Mouse (Mus musculus): ENCODE measurements around the gene Etnppl. TPM values are rescaled to one million over a fixed set of nuclear protein-coding genes. Genes with fewer than 3 reads are reported as not detected.
A peak's percentile ranks its signal among the peaks of the same experiment; 100 is the strongest.

Etnppl gene
- polyA plus RNA-seq (2014; fragmentation: Nextera tagmentation; extraction: Ambion mirVana): 0.08 TPM in 1 of 2 replicates, not detected in the other

GRCm38 (mm10) chr3:130617439-130617898, at the start of gene Etnppl:
TSS of gene Etnppl (plus strand) at chr3:130617448.
- no peak within 1 kb of the TSS for H3K9ac ChIP-seq
- no peak for ATAC-seq (ENCODE audit: low FRiP score)
- H3K9me3 ChIP-seq (ENCODE audit: control insufficient read depth, low read length): no peaks in the 10 kb centered on the region
- H3K4me2 ChIP-seq (replicated peaks): peak within 1 kb of the TSS; percentile 14
- no peaks in the 10 kb centered on the region for H3K4me1 ChIP-seq (replicated peaks; ENCODE audit: control insufficient read depth, insufficient read depth, low read length)
- no peak for DNase-seq (ENCODE audit: low spot score)
- no peaks in the 10 kb centered on the region for H3K36me3 ChIP-seq (replicated peaks; ENCODE audit: control insufficient read depth, insufficient read depth)
- H3K27ac ChIP-seq: no peak within 1 kb of the TSS
- H3K4me3 ChIP-seq (replicated peaks; ENCODE audit: low read length): no peak within 1 kb of the TSS
- WGBS: 9% methylated on average over 10 of the region's 10 CpGs
- H3K27me3 ChIP-seq (ENCODE audit: control insufficient read depth, insufficient read depth, low read length): no peaks in the 10 kb centered on the region

- no peaks in the 10 kb centered on the region for H3K9me3 ChIP-seq (ENCODE audit: control insufficient read depth, low read length)
- no peaks in the 10 kb centered on the region for H3K27me3 ChIP-seq (ENCODE audit: control insufficient read depth, insufficient read depth, low read length)
- no peak overlapping the region for H3K27ac ChIP-seq
- WGBS: 84% methylated on average over 16 of the region's 16 CpGs
- H3K4me1 ChIP-seq (replicated peaks; ENCODE audit: control insufficient read depth, insufficient read depth, low read length): no peaks in the 10 kb centered on the region
- H3K4me3 ChIP-seq (replicated peaks; ENCODE audit: low read length): no peak overlapping the region
- no peak for DNase-seq (ENCODE audit: low spot score)
- no peaks in the 10 kb centered on the region for H3K36me3 ChIP-seq (replicated peaks; ENCODE audit: control insufficient read depth, insufficient read depth)
- H3K9ac ChIP-seq: no peak overlapping the region
- H3K4me2 ChIP-seq (replicated peaks): no peak overlapping the region
- no peak for ATAC-seq (ENCODE audit: low FRiP score)
Measured at GRCm38 (mm10) chr3:130568331-130569095, 48.7 kb upstream of the Etnppl start.

DNA sequence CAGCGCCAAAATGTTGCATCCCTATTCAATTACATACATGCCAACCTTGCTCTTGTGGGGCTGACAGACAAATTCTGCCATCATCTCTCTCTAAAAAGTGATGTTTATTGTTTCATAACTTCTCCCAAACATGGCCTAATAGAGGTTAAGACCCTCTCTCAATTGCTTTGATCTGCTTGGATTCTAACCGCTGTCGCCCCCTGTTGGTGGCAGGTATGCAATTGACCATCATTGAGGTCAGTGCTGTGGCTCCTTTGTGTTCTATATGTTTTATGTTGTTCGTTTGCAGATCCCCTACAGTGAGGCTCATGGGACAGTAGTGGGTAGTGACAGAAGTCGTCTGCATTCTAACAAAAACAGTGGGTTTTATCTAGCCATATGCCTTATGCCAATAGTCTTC, 44.0 kb upstream of the Etnppl start:
- H3K27me3 ChIP-seq (ENCODE audit: control insufficient read depth, insufficient read depth, low read length): no peaks in the 10 kb centered on the region
- ATAC-seq (ENCODE audit: low FRiP score) (no peak), DNase-seq (ENCODE audit: low spot score) (no peak)
- no peaks in the 10 kb centered on the region for H3K9me3 ChIP-seq (ENCODE audit: control insufficient read depth, low read length)
- H3K36me3 ChIP-seq (replicated peaks; ENCODE audit: control insufficient read depth, insufficient read depth): no peaks in the 10 kb centered on the region
- no peak overlapping the region for H3K4me3 ChIP-seq (replicated peaks; ENCODE audit: low read length)
- H3K4me1 ChIP-seq (replicated peaks; ENCODE audit: control insufficient read depth, insufficient read depth, low read length): no peaks in the 10 kb centered on the region
- H3K9ac ChIP-seq: no peak overlapping the region
- no peak overlapping the region for H3K27ac ChIP-seq
- 71% methylated on average over 5 of the region's 5 CpGs for WGBS
- no peak overlapping the region for H3K4me2 ChIP-seq (replicated peaks)

DNA sequence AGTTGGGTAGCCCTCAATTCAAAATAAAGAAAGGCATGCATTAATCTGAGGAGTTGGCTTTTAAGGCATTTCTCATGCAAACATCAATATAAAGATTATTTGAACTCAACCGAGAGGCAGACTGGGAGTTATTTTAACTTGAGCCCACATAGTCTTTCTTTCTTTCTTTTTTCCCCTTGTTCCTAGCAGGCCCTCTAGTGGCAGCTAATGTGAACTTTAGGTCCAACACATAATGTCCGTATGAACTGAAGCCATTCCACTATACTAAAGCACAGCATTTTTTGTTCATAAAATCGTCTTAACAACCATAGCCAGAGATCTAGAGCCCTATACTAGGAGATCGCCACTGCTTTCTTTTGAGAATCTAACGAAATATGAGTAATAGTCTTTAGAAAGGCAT, 42.6 kb upstream of the Etnppl start:
- WGBS: 23% methylated on average over 5 of the region's 5 CpGs
- Histone ChIP-seq H3K27ac (no peak overlapping the region), H3K4me1 (replicated peaks; ENCODE audit: control insufficient read depth, insufficient read depth, low read length) (0 out of 2 replicates have a peak, but pooled peaks cover 2% of the 10 kb centered on the region), H3K36me3 (replicated peaks; ENCODE audit: control insufficient read depth, insufficient read depth) (no peaks in the 10 kb centered on the region), H3K4me2 (replicated peaks) (no peak overlapping the region), H3K9me3 (ENCODE audit: control insufficient read depth, low read length) (no peaks in the 10 kb centered on the region), H3K4me3 (replicated peaks; ENCODE audit: low read length) (no peak overlapping the region), H3K9ac (no peak overlapping the region), H3K27me3 (ENCODE audit: control insufficient read depth, insufficient read depth, low read length) (no peaks in the 10 kb centered on the region)
- DNase-seq (ENCODE audit: low spot score) (peak; percentile 76), ATAC-seq (ENCODE audit: low FRiP score) (no peak)

DNA sequence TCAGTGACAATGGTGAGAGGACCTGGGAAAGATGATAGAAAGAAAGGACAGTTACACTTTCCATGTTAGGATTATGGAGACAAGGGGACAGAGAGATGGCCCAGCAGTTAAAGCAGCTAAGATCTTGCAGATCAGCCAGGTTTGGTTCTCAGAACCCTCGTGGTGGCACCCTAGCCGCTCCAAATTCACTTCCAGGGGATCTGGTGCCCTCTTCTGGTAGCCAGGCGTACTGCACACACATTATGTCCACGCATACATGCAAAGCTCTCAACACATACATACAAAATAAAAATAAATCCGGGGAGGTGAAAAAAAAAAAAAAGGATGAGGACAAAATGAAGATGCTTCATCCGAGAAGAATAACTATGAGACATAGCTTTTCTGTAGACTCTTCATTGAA, 40.6 kb upstream of the Etnppl start:
- ATAC-seq (ENCODE audit: low FRiP score) (no peak), DNase-seq (ENCODE audit: low spot score) (no peak)

DNA sequence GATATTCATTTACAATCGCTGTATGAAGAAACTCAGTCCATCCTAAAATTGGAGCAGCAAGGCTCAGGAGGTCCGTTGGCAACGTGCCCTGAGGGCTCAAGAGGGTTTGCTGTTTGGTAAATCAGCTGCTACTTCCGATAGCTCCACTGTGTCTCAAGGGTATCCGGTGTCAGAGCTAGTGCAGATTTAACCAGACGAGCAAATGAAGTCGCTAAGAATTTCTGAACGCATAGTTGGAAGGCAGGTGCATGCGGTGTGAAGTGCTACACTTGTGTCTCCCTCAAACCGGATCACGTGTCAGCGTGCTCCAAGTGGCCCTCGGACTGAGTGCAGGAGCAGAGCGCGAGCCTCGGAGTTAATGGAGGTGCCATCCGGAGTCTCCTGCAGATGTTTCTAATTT, 37.7 kb upstream of the Etnppl start:
- 69% methylated on average over 17 of the region's 17 CpGs for WGBS
- DNase-seq (ENCODE audit: low spot score) (peak; percentile 44), ATAC-seq (ENCODE audit: low FRiP score) (no peak)
- no peaks in the 10 kb centered on the region for H3K27me3 ChIP-seq (ENCODE audit: control insufficient read depth, insufficient read depth, low read length)
- no peak overlapping the region for H3K27ac ChIP-seq
- no peak overlapping the region for H3K9ac ChIP-seq
- H3K4me3 ChIP-seq (replicated peaks; ENCODE audit: low read length): no peak overlapping the region
- H3K36me3 ChIP-seq (replicated peaks; ENCODE audit: control insufficient read depth, insufficient read depth): no peaks in the 10 kb centered on the region
- 0 out of 2 replicates have a peak, but pooled peaks cover 2% of the 10 kb centered on the region for H3K4me1 ChIP-seq (replicated peaks; ENCODE audit: control insufficient read depth, insufficient read depth, low read length)
- no peaks in the 10 kb centered on the region for H3K9me3 ChIP-seq (ENCODE audit: control insufficient read depth, low read length)
- no peak overlapping the region for H3K4me2 ChIP-seq (replicated peaks)

More for the DNA sequence above, 40.6 kb upstream of the Etnppl start:
- Histone ChIP-seq H3K4me1 (replicated peaks; ENCODE audit: control insufficient read depth, insufficient read depth, low read length) (0 out of 2 replicates have a peak, but pooled peaks cover 2% of the 10 kb centered on the region), H3K9me3 (ENCODE audit: control insufficient read depth, low read length) (no peaks in the 10 kb centered on the region), H3K9ac (no peak overlapping the region), H3K27me3 (ENCODE audit: control insufficient read depth, insufficient read depth, low read length) (no peaks in the 10 kb centered on the region), H3K4me2 (replicated peaks) (no peak overlapping the region), H3K4me3 (replicated peaks; ENCODE audit: low read length) (no peak overlapping the region), H3K36me3 (replicated peaks; ENCODE audit: control insufficient read depth, insufficient read depth) (no peaks in the 10 kb centered on the region), H3K27ac (no peak overlapping the region)
- 69% methylated on average over 6 of the region's 6 CpGs for WGBS

- ATAC-seq (ENCODE audit: low FRiP score): no peak
Measured at GRCm38 (mm10) chr3:130581577-130581976, 35.7 kb upstream of the Etnppl start.

DNA sequence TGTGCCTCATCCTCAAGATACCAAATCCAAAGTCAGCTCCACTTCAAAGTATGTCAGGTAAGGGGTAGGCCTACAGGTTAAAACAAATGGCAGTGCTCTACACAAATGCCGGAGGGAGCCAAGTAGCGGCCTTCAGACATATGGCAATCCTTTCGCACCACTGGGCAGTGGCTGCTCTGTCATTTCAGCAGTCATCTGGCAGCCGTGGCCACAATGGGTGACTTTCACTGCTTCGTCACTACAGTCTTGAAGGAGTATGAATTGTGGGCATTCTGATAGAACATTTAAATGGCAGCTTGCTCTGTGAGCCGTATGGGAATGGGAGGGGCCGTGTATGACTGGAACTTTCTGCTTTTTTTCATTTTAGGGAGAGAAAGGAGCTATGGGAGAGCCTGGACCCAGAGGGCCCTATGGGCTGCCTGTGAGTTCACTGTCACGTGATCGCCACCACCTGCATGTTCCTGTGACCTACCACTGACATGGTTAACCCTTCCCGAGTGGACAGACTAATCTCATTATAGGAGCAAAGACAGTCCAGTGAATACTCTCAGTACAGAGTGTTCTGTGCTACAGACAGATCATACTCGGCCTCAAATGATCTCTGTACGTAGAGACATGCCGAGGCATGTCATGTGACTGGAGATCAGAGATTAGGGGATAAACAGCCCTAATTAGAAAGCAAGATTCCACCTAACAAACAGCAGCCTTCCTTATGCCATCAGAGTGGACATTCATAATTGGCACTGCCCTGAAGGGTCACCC, 34.2 kb upstream of the Etnppl start:
- Histone ChIP-seq H3K4me2 (replicated peaks) (no peak overlapping the region), H3K27me3 (ENCODE audit: control insufficient read depth, insufficient read depth, low read length) (no peaks in the 10 kb centered on the region), H3K27ac (no peak overlapping the region), H3K4me3 (replicated peaks; ENCODE audit: low read length) (no peak overlapping the region), H3K4me1 (replicated peaks; ENCODE audit: control insufficient read depth, insufficient read depth, low read length) (0 out of 2 replicates have a peak, but pooled peaks cover 2% of the 10 kb centered on the region), H3K9me3 (ENCODE audit: control insufficient read depth, low read length) (no peaks in the 10 kb centered on the region), H3K9ac (no peak overlapping the region), H3K36me3 (replicated peaks; ENCODE audit: control insufficient read depth, insufficient read depth) (no peaks in the 10 kb centered on the region)
- WGBS: 82% methylated on average over 13 of the region's 13 CpGs
- ATAC-seq (ENCODE audit: low FRiP score): no peak
- DNase-seq (ENCODE audit: low spot score): no peak

More at GRCm38 (mm10) chr3:130581577-130581976, 35.7 kb upstream of the Etnppl start:
- Histone ChIP-seq H3K4me2 (replicated peaks) (no peak overlapping the region), H3K36me3 (replicated peaks; ENCODE audit: control insufficient read depth, insufficient read depth) (no peaks in the 10 kb centered on the region), H3K9ac (no peak overlapping the region), H3K27ac (no peak overlapping the region), H3K4me3 (replicated peaks; ENCODE audit: low read length) (no peak overlapping the region), H3K27me3 (ENCODE audit: control insufficient read depth, insufficient read depth, low read length) (no peaks in the 10 kb centered on the region), H3K4me1 (replicated peaks; ENCODE audit: control insufficient read depth, insufficient read depth, low read length) (0 out of 2 replicates have a peak, but pooled peaks cover 2% of the 10 kb centered on the region), H3K9me3 (ENCODE audit: control insufficient read depth, low read length) (no peaks in the 10 kb centered on the region)
- WGBS: 90% methylated on average over 2 of the region's 2 CpGs
- DNase-seq (ENCODE audit: low spot score): no peak

DNA sequence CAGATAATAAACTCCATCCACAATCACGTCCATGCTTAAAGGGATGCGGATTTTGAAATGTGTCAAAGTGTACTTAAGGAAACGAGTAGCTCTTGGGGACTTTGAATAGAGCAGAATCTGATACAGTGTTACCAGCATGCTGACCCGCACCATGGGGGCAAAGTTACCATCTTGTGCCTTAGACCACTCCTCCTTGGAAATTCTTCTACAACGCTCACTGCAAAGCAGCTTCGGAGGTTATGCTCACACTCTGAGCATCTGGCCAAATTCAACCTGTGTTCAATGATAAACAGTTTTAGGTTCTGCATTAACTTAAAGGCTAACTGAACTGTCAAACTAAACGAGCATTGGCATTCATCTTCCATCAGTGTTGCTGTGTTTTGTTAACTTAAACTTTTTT, 33.2 kb upstream of the Etnppl start:
- Histone ChIP-seq H3K4me3 (replicated peaks; ENCODE audit: low read length) (no peak overlapping the region), H3K4me2 (replicated peaks) (no peak overlapping the region), H3K27ac (no peak overlapping the region), H3K9me3 (ENCODE audit: control insufficient read depth, low read length) (no peaks in the 10 kb centered on the region), H3K27me3 (ENCODE audit: control insufficient read depth, insufficient read depth, low read length) (no peaks in the 10 kb centered on the region), H3K36me3 (replicated peaks; ENCODE audit: control insufficient read depth, insufficient read depth) (no peaks in the 10 kb centered on the region), H3K4me1 (replicated peaks; ENCODE audit: control insufficient read depth, insufficient read depth, low read length) (0 out of 2 replicates have a peak, but pooled peaks cover 2% of the 10 kb centered on the region), H3K9ac (no peak overlapping the region)
- DNase-seq (ENCODE audit: low spot score) (no peak), ATAC-seq (ENCODE audit: low FRiP score) (no peak)
- WGBS: 87% methylated on average over 7 of the region's 7 CpGs

Data from hindbrain, embryonic 14.5 days (tissue).